Mouse (Mus musculus) ovary, adult 18-20 months (tissue): ENCODE data around the gene Cyp27a1.

Experiments
- DNase-seq: peaks from one replicate; pipeline ENCODE4 v3.0.0; 2022; ENCODE audit warnings: low spot score, mixed read lengths

The Cyp27a1 gene

DNA sequence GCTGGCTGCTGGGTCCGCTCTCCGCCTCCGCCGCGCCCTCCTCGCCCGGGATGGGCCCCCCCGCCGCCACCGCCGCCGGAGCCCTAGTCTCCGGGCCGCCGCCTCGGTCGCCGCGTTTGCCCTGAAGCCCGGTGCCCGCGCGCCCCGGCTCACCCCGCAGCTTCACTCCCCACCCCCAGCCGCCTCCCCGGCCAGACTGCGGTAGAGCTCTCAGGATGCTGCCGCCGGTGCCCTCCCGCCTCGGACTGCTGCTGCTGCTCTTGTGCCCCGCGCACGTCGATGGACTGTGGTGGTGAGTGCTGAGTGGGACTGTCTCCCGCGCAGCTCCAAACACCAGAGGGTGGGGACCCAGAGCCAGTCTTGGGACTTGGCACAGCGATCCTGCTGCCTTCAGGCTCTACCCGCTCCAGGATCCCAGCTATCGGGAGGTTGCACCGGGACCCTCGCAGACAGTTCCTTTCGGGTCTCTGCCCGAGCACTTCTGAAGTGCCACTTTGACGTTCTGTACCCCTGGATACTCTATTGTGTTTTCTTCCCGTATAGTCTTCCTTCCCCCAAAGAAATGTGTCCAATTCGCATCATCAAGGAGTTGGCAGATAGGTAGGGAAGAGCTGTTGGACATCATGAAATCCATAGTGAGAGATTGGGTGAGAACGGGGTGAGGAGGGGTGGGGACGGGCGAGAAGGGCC is 58.7 kb downstream of the Cyp27a1 start:
- no peak for DNase-seq

DNA sequence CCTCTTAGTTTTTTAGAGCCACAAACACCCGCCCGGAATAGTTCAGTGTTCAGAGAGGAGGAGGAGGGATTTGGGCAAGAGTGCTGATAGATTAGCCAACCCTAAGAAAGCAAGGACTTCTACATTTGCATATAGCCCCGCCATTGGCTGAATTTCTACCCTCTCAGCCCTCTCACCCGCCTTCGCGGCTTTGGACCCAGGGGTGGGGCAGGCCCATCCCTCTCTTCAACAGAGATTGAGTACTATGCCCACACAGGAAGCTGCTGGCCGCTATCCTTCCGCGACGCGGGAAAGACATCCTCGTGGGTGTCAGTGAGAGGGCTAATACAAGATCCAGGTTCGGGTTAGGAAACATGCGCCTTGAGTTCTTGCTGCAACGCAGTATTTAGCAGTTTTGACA is 59.8 kb downstream of the Cyp27a1 start:
- peak; percentile 89 for DNase-seq

DNA sequence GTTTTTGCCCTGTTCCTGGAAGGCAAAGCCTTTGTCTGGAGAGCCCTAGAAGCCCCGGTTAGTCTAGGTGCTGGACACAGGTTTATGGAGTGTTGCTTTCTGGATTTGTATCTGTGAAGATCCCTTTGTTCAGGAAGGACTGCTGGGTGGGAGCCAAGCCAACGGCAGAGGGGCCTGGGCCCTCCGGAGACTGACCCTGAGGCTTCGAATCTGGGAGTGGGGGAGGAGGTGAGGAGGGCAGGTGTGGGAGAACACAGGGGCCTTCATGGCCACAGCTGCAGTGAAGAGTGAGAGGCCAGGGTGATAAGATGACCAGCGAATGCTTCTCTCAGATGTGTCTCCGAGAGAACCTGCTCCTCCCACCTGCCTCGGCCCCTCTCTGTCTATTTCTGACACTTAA is 60.7 kb downstream of the Cyp27a1 start:
- no peak for DNase-seq

DNA sequence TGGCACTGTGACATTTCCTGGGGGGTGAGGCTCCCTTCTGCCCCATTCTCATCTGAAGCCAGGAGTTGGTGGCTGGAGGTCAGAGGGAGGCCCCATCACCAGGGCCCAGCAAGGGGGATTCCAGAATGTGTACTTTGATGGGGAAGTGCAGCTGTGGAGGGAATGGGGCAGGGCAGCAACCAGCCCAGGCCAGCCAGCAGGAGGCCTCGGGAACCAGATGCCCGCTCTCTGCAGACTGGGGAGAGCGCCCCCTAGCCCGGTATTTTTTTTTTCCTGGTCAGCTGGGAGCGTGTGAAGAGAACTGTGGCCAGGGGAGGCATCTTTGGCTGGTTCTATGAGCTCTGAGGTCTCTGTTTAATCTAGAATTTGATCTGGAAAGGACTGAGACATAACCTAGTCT is 62.4 kb downstream of the Cyp27a1 start:
- no peak for DNase-seq

DNA sequence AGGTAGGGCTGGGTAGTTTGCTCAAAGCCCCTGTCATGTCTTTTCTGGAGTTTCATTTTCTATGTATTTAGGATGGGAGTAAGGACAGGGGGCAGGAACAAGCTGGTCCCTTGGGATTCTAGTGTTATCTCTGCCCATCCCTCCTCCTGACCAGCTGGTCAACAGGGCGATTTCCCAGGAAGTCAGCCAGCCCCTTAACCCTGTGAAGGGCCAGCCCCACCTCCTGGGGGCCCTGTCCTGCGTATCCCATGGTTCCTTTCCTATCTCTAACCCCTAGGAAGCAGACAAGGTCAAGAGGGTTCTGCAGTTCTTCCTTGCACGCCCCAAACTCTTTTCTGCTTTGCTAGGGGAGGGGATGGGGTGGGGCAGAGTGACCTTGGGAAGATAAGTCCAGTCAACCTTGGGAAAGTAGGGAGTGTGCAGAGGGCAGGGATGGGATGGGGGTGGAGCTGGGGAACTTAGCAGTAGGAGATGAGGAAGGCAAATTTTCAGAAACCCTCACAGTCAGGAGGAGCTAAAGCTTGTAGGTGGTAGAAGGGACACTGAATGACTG is 65.6 kb downstream of the Cyp27a1 start:
- peak; percentile 75 for DNase-seq

DNA sequence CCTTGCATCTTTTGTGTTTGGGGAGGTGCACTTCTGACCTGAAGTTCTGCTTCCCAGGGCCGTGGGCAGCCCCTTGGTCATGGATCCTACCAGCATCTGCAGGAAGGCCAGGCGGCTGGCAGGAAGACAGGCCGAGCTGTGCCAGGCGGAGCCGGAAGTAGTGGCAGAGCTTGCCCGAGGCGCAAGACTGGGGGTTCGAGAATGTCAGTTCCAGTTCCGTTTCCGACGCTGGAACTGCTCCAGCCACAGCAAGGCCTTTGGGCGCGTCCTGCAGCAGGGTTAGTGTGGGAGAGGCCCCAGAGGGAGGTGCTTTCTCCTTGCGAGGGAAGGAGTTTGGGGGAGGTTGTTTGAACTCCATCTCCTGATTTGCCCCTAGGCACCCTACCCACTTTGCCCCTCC is 68.7 kb downstream of the Cyp27a1 start:
- DNase-seq, result no peak

DNA sequence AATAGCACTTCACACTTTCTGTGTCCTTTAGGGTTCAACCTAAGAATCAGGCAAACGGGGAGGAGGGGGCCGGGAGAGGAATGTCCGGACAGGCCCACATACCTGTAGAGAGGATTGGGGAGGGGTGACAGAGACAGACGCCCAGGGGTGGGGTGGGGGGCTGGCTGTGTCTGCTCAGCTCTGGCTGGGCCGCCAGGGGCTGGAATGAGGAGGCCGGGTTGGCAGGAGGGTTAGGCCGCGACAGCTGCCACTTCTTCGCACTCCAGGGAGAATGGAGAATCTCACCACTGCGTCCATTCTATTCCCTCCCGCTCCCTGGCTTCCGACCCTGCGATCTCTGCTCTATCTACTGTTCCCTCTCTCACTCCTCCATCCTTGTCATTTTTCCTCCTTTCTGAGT is 70.2 kb downstream of the Cyp27a1 start:
- DNase-seq, result no peak

DNA sequence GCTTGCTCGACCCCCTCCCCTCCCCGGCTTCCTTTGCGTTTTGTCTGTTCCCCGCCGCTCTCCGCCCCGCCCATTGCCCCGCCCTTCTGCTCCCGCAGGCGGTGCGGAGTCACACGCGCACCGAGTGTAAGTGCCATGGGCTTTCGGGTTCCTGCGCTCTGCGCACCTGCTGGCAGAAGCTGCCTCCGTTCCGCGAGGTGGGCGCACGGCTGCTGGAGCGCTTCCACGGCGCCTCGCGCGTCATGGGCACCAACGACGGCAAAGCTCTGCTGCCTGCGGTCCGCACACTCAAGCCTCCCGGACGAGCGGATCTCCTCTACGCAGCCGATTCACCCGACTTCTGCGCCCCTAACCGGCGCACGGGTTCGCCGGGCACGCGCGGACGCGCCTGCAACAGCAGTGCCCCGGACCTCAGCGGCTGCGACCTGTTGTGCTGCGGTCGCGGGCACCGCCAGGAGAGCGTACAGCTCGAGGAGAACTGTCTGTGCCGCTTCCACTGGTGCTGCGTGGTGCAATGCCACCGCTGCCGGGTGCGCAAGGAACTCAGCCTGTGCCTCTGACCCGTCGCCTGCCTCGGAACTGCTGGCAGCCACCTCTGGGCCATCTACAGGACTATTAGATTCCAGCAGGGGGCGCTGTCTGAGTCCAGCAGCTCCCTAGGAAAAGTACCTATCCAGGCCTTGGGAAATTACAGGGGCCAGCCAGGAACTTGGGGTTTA is 70.8 kb downstream of the Cyp27a1 start:
- DNase-seq, result no peak
